Mouse (Mus musculus) lung, embryonic 16.5 days (tissue): ENCODE measurements around the gene Aff3. TPM values are rescaled to one million over a fixed set of nuclear protein-coding genes. Genes with fewer than 3 reads are reported as not detected.

Source experiments
- ATAC-seq: fragments of 200-750 bp; cut with Nextera tagmentation; 2 replicates; pipeline ENCODE4 v1.8.0; 2017; ENCODE audit warnings: low read depth, mild to moderate bottlenecking, moderate library complexity
- H3K27ac ChIP-seq: fragments of 300-500 bp; sonication (generic); 2 replicates; pipeline ENCODE4 v1.5.1; 2014; ENCODE audit warnings: mild to moderate bottlenecking, control low read depth, low read length
- H3K27me3 ChIP-seq: fragments of 300-500 bp; sonication (generic); 2 replicates; pipeline ENCODE4 v1.6.1; 2014; ENCODE audit warnings: low read depth, low read length, mixed read lengths; ENCODE audit not compliant: control insufficient read depth, insufficient read depth
- H3K36me3 ChIP-seq: fragments of 300-500 bp; sonication (generic); 2 replicates; pipeline ENCODE4 v1.6.1; 2014; ENCODE audit warnings: low read length; ENCODE audit not compliant: control insufficient read depth, insufficient read depth
- H3K4me1 ChIP-seq: fragments of 300-500 bp; sonication (generic); replicated peaks from 2 replicates; pipeline ENCODE4 v1.6.1; 2014; ENCODE audit warnings: low read length, mixed read lengths; ENCODE audit not compliant: control insufficient read depth, insufficient read depth
- H3K4me2 ChIP-seq: fragments of 300-500 bp; sonication (generic); 2 replicates; pipeline ENCODE4 v1.6.1; 2014; ENCODE audit warnings: low read depth, low read length, control low read depth
- H3K4me3 ChIP-seq: fragments of 300-500 bp; sonication (generic); 2 replicates; pipeline ENCODE4 v1.5.1; 2014; ENCODE audit warnings: mild to moderate bottlenecking, low read length, control low read depth
- H3K9ac ChIP-seq: fragments of 300-500 bp; sonication (generic); 2 replicates; pipeline ENCODE4 v1.6.1; 2014; ENCODE audit warnings: low read length, control low read depth
- H3K9me3 ChIP-seq: fragments of 300-500 bp; sonication (generic); 2 replicates; pipeline ENCODE4 v1.6.1; 2016; ENCODE audit warnings: low read length; ENCODE audit not compliant: control insufficient read depth
- WGBS: fragments of 180-500 bp; shearing (Covaris S2); extraction: QIAGEN DNeasy Blood & Tissue Kit; methylation state at CpG from one replicate; pipeline ENCODE4 v1.1.7; 2014; 5-methylcytosine and 5-hydroxymethylcytosine counted together
- polyA plus RNA-seq: library from polyadenylated mRNA; unstranded; fragments of >200 nt; fragmentation: Nextera tagmentation; extraction: Ambion mirVana; gene quantifications from 2 replicates; pipeline ENCODE4 v1.2.1, GENCODE M21; 2015

Aff3 gene
- polyA plus RNA-seq, 1 experiment from 2014 or later, result 2.6 TPM

DNA sequence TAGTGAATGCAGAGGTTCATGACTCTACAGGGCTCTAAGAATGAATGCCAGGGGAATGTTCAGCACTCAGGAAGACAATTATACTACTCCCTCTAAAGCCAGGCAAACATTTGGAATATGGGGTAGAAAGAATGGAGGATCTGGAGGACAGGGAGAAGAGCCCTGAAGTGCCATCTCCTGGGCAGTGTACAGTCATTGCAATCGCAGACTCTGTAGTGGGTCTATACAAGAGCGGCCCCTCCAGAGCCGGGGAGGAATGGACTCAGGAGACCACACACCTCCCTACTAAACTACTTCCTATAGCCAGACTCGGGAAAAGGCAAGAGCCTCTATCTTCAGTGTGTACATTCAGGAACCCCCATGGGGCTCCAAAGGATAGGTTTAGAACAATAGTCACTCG, 25.1 kb downstream of the Aff3 start:
- no peak overlapping the region for H3K4me2 ChIP-seq
- H3K27me3 ChIP-seq, result no peaks in the 10 kb centered on the region
- H3K4me3 ChIP-seq, result no peak overlapping the region
- WGBS, result 73% methylated on average over 5 of the region's 5 CpGs
- no peak overlapping the region for H3K9ac ChIP-seq
- H3K36me3 ChIP-seq, result no peaks in the 10 kb centered on the region
- no peak overlapping the region for H3K27ac ChIP-seq
- no peaks in the 10 kb centered on the region for H3K9me3 ChIP-seq
- H3K4me1 ChIP-seq, result peaks cover 6% of the 10 kb centered on the region
- no peak; the same call in 1 of the 2 replicates for ATAC-seq

DNA sequence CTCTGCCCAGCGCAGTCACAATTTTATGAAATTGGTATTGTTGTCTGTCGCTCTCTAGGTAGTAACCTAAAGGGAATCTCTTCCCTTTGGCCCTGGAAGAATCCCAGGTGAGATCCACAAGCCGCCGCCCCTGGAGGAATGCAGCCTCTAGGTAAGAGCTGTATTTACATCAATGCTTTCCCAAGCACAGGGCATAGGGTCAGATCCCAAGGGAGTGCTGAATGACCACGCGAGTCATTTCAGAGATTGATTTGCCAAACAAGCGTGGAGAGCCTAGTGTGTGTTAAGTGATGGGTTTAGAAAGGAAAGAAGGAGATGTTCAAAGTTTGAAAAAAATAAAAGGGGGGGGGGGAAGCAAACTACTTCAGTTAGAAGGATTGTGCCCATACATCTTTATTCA, 29.2 kb downstream of the Aff3 start:
- WGBS, result 58% methylated on average over 7 of the region's 7 CpGs
- Histone ChIP-seq H3K27me3 (0 out of 2 replicates have a peak, but pooled peaks cover 4% of the 10 kb centered on the region), H3K4me1 (no peaks in the 10 kb centered on the region; the same call in 1 of the 2 replicates)

DNA sequence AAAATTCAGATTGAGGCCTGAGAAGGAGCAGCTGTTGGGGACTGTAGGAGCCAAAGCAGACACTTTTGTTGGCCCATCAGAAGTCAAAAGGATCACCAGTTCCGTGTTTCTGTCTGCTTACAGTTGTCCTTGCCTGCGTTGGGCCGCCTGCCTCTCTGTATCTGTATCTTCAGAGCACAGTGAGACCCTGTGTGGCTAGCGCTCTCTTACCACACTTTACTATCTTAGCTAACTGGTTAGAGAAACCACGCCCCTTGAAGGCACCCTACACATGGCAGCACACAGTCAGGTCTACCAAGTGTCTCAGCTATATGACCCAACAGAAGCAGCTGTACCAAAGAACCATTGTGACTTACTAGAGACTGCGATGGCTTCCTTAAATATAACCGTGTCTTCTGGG, 30.7 kb downstream of the Aff3 start:
- Histone ChIP-seq H3K4me3 (no peak overlapping the region), H3K4me1 (no peaks in the 10 kb centered on the region; the same call in none of the 2 replicates), H3K27me3 (0 out of 2 replicates have a peak, but pooled peaks cover 4% of the 10 kb centered on the region), H3K4me2 (no peak overlapping the region), H3K36me3 (no peaks in the 10 kb centered on the region), H3K9ac (no peak overlapping the region), H3K27ac (no peak overlapping the region), H3K9me3 (no peaks in the 10 kb centered on the region)
- no peak for ATAC-seq
- 80% methylated on average over 7 of the region's 7 CpGs for WGBS

More for the DNA sequence above, 29.2 kb downstream of the Aff3 start:
- Histone ChIP-seq H3K9ac (no peak overlapping the region), H3K36me3 (no peaks in the 10 kb centered on the region), H3K27ac (no peak overlapping the region), H3K4me2 (no peak overlapping the region), H3K9me3 (no peaks in the 10 kb centered on the region), H3K4me3 (no peak overlapping the region)
- no peak for ATAC-seq

DNA sequence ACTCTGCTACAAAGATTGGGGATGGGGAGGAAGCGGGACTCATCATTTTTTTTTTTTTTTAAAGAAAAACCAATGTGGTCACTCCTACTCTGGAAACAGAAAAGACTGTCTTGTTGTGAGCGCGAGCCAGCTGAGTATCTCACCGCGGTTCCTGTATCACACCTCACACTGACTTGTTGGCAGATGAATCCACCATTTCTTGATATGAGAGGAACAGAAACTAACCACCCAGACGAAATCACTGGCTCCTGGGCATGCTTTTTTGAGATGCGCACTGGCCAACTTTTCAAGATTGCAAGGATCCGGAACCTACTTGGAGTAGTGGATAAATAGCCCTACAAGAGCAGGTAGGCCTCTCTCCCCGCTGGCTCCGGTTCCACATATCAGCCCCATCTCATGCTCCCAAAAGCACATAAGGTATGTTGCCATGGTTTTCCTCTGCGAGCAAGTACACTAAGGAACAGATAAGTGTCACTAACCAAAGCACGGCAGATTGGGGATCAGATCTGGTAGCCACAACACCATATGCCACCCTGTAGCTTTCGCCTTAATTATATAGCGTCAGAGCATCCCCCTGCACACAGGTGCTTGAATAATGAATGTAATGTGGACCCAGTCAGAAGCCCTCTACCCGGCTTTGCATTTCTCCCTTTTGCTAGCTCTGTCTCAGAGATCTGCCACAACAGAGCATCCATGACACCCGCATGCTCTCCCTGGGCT, 32.1 kb downstream of the Aff3 start:
- Histone ChIP-seq H3K9ac (no peak overlapping the region), H3K4me1 (peaks cover 8% of the 10 kb centered on the region), H3K4me3 (no peak overlapping the region), H3K36me3 (no peaks in the 10 kb centered on the region), H3K27ac (no peak overlapping the region), H3K27me3 (peaks cover 4% of the 10 kb centered on the region; the same call in 1 of the 2 replicates), H3K4me2 (no peak overlapping the region), H3K9me3 (no peaks in the 10 kb centered on the region)
- ATAC-seq, result no peak
- WGBS, result 77% methylated on average over 16 of the region's 16 CpGs

DNA sequence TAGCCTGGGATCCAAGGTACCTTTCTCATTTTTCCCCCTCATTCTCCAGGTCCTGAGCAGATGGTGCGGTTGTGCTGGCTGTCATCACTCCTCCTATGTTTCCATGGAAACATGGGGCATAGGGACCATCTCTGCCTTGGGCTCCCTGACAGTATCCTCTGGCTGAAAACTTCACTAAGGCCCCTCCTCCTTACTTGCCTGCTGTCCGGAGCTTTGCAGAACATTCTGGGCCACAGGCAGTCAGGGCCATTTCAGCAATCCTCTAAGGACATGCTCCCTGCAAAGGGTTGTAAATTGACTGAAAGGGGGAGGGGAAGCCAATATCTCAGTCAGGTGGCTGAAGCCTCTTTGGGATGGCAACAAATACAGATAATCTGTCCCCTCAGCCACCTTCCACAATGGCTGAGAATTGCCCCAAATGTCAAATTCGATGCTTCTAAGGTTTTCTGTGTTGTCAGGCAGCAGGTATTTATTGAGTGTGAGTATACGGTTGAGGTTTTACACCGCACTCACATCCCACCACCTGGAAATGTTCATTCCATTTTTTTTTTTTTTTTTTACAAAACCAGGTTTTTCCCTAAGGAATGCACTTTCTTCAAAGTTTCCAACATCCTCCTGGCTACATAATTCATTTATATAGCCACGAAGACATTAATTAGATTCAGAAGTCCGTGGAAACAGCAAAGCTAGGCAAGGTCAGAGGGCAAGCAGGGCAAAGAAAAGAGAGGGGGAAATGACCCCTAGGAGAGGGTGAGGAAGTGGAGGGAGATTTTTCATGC, 33.1 kb downstream of the Aff3 start:
- no peaks in the 10 kb centered on the region for H3K9me3 ChIP-seq
- H3K36me3 ChIP-seq, result no peaks in the 10 kb centered on the region
- no peak for ATAC-seq
- peaks cover 8% of the 10 kb centered on the region for H3K4me1 ChIP-seq
- H3K27ac ChIP-seq, result no peak overlapping the region
- H3K27me3 ChIP-seq, result peaks cover 4% of the 10 kb centered on the region; the same call in 1 of the 2 replicates
- H3K4me2 ChIP-seq, result no peak overlapping the region
- H3K9ac ChIP-seq, result no peak overlapping the region
- no peak overlapping the region for H3K4me3 ChIP-seq
- 53% methylated on average over 7 of the region's 7 CpGs for WGBS

DNA sequence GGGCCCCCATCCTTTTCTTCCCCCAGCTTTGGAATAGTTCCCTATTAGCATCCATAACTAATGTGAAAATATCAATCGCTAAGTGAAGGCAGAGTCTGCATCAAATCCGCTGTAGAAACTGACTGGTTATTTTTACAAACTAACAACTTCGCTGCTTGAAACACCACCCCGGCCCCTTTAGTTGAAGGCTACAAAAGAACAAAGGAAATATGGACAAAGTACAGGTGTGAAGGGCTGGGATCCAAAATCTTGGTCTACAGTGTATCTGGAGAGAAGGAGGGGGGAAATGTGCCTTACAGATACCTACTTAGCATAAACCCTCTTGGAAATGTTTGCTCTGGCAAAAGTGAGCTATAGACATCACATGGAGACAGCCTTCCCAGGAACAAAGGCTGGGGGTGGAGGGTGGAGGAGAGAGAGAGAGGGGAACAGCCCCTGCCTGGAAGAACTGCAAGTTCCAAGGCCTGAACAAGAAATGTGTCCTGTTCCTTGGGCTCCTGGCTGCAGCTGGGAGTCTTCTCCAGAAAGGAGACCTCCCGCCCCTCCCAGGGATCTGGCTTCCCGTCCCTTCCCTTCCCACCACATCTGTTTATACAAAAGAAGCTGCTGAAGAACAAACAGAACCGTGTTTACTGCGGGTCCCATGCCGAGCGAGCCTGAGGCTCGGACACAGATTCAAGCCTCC, 35.7 kb downstream of the Aff3 start:
- ATAC-seq, result peak; percentile 59
- Histone ChIP-seq H3K4me1 (peaks cover 16% of the 10 kb centered on the region), H3K27ac (peak overlapping the region; percentile 77), H3K9me3 (no peaks in the 10 kb centered on the region), H3K36me3 (no peaks in the 10 kb centered on the region), H3K4me2 (peak overlapping the region; percentile 7; the same call in 1 of the 2 replicates), H3K9ac (no peak overlapping the region), H3K4me3 (no peak overlapping the region), H3K27me3 (peaks cover 11% of the 10 kb centered on the region)
- WGBS, result 21% methylated on average over 11 of the region's 11 CpGs

DNA sequence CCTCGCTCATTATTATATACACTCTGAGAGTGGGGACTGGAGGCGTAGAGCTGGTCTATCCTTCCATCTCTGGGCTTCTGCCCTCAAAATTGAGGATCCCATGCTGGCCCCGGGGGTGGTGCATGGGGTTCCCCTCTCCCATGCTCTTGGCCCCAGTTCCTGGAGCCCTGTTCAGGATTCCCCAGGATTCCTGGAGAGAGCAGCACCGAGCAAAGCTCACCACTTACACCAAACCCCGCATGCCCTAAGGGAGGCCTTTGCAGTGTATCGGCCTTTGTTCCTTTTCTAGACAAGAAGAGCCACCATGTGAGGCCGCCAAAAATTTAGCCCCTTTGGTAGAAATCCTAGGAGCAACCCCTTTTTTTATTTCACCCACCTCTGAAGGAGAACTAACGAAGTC, 36.3 kb downstream of the Aff3 start:
- Histone ChIP-seq H3K4me2 (peak overlapping the region; percentile 77; the same call in 1 of the 2 replicates), H3K27me3 (peaks cover 11% of the 10 kb centered on the region), H3K4me1 (peaks cover 16% of the 10 kb centered on the region), H3K9ac (0 out of 2 replicates have a peak overlapping the region, but pooled peaks have one; percentile 21), H3K36me3 (no peaks in the 10 kb centered on the region), H3K4me3 (peak overlapping the region; percentile 66), H3K9me3 (no peaks in the 10 kb centered on the region), H3K27ac (peak overlapping the region; percentile 77)
- WGBS, result 35% methylated on average over 8 of the region's 8 CpGs
- ATAC-seq, result peak; percentile 17; the same call in 1 of the 2 replicates

DNA sequence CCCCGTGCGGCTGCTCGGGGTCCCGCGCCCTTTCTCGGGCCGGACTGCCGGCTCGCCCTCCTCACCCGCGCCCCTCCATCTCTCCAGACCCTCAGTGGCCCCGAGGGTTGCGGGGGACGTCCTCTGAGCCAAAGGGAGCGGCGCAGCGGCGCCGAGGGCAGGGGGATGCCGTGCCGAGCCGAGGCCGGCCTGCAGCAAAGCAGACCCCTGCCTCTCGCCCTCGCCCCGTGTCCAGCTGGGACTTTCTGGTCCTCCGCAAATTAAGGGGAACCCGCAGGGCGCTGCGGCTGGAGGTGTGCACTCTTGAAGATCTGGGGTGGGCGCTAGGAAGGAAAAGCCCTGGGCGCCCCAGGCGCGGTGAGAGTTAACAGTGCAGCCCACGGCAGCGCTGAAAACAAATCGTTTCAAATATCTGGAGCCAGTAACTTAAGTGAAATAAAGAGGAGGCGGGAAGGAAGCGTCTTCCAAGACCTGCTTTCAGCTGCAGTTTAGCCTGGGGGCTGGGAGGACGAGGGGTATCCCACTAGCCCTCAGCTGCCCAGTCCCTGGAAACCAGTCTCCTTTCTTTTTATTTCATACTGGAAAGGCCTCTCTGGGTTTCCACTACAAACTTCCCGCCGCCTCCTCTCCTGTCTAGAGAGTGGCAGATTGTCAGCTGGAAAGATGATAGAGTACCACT, 36.9 kb downstream of the Aff3 start:
- peak overlapping the region; percentile 66 for H3K4me3 ChIP-seq
- no peaks in the 10 kb centered on the region for H3K36me3 ChIP-seq
- peak; percentile 51 for ATAC-seq
- H3K4me2 ChIP-seq, result peak overlapping the region; percentile 77
- H3K4me1 ChIP-seq, result peaks cover 16% of the 10 kb centered on the region
- 1% methylated on average over 42 of the region's 42 CpGs for WGBS
- peaks cover 11% of the 10 kb centered on the region for H3K27me3 ChIP-seq
- peak overlapping the region; percentile 66 for H3K9ac ChIP-seq
- H3K9me3 ChIP-seq, result no peaks in the 10 kb centered on the region
- peak overlapping the region; percentile 77 for H3K27ac ChIP-seq
